Mouse (Mus musculus): ENCODE data around the gene Ndufc2.

- no peak for TF ChIP-seq CTCF (IDR thresholded peaks at IDR 0.05; ENCODE audit: borderline replicate concordance, insufficient read depth, low read length)
- no peak for TF ChIP-seq POLR2A (IDR thresholded peaks at IDR 0.05; ENCODE audit: low read depth, low read length)
These were observed 26.8 kb downstream of the Ndufc2 start for GRCm38 (mm10) chr7:97426566-97426965.

Measured in embryonic fibroblast, embryonic 13.5 days (primary cell).